Mouse (Mus musculus) kidney, postnatal 4 days (tissue): ENCODE results near the gene Suds3.
A peak's percentile ranks its signal among the peaks of the same experiment; 100 is the strongest.

ENCODE experiments used
- DNase-seq, 2 experiments: peaks; one replicate each; pipeline ENCODE4 v3.0.0; 2021; ENCODE audit warnings: mixed read lengths in 2 of 2

Gene Suds3

DNA sequence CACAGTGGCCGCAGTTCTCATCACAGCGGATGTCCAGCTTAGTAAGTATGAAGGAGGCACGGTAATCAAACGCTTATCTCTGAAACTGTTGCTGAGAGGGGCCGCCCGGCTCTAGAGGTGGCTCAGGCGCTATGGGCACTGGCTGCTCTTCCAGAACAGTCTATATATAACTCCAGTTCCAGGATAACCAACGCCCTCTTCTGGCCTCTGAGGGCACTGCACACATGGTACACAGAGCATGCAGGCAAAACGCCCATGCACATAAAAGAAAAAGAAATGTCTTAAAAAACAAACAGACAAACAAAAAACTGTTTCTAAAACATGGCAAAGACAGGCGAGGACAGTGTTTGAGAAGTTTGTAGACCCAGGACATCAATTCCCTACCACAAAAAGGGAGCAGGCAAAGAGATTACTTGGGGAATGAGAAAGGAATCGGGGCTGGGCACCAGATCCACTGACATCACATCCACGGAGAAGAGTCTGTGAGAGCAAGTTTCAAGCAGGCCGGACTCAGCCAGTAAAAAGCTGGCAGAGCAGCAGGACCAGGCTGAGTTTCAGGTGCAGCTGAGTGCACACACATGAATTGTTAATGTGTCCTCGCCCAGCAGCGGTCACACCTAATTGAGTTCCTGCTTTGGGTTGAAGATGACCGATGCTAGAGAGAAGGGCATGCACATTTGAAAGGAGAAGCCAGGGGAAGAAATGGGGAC lies 4.7 kb downstream of the Suds3 start:
- DNase-seq: peak in 1 of 2 experiments; percentile 41

DNA sequence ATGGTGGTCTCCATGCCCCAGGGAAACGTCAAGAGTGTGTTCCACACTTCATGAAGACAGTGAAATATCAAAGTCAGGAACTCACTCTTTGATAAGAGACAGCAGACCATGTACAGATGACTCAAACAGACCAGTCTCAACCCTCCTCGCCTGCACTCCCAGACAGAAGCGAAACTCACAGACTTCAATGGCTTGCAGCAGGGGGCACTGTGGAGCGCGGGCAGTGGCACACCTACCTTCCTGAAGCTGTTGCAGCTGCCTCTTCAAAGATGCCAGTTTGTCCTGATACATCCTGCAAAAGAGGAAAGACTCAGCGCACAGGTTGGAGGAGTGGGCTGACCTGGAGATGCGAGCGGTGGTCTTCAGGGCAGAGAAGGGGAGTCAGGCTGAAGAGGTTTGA lies 6.4 kb downstream of the Suds3 start:
- peak; percentile 41 to 54 for DNase-seq

DNA sequence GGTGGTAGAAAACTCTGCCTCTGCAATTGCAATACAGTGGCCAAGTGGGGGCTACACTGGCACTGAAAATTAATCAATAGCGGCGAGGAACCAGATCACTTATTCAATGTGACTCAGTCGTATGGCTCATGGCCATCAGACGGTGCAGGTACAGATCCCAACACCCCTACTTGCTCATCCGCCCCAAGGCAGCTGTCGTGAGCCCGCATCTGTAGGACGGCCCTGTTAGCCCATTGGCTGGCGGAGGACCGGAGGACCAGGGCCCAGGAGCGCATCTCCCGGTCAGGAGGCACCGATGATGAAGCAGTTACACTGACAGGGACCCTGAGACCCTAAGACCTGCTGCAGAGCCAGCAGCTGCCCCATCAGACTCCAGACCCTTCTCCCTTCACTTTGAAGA lies 7.2 kb downstream of the Suds3 start:
- DNase-seq: no peak

DNA sequence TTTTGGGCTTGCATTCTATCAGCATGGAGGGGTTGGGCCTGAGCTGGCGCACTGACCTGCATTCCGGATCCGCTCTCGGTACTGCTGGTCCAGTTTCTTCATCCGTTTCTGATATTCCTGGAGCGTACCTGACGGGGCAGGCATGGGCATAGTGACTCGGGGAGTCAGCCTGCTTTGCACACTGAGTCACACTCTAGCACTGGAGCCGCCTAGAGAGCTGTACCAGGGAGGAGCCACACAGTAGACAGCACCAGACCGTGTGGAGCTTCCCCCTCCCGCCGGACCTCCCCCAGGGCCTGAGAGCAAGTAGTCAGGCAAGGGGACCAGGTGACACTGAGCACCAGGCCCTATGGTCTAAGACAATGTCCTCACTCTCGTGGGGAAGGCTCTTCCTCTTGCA lies 7.6 kb downstream of the Suds3 start:
- no peak for DNase-seq

DNA sequence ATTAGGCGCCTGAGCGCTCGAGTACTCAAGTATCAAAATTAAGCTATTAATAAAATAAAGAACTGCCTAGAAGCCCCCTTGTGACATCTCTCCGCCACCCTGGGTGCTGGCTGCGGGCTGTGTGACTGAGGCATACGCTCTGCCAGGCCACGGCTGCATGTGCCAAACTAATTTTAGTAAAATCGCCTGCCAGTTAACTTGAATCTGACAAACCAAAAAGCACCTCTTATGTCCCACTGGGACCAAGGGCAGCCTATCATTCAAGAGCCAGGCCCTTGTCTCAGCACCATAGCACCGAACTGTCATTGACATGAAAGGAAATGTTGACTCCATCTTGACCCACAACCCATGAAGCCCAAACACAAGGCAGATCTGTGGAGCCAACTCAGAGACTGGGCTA lies 10.2 kb downstream of the Suds3 start:
- DNase-seq: no peak

DNA sequence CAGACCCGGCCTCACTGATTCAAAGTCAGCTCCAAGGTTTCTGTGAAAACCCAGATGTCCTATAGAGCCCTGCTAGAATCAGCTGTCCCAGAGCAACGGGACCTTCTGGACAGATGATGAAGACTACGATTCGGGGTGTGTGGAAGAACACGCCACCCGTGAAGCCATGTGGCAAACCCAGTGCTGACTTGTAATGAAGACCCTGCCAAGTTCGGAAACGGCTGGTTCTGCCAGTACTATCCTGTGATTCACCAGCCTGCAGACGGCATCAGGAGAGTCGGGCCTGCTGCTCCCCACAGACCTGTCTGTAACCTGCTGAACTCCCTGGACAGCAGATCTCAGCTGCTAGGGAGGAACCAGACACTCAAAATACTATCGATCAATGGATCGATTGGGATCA lies 11.6 kb downstream of the Suds3 start:
- DNase-seq: no peak

DNA sequence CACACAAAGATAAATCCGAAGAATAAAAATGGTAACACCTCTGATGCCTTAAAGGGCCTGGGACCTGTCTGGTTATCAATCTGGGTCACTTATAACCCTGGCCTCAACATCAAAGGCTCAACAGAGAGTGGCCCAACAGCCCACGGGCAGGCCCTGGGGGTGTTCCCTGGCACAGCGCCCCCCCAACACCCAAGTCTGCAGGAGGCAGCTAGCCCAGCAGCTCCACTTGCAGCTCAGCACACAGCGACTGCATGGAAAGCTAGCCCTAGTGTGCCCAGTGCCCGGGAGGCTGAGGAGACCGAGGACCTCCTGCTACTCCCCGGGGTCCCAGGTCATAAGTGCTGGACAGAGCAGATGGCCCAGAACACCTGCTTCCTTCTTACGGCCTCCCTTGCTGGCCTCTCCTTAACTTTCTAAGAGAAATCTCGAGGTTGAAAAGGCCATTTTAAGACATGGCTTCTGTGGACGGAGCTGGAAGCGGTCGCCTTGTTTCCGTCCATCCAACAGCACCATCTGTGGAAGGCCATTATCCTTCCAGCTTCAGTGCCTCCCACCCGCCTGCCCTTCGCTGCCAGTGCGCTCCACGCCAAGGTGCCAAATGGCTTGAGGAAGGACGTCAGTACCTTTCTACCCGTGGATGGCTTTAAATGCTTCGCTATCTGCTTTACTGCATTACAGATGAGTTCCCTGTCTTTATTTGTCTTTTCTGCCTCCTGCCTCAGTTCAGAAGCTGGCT lies 12.6 kb downstream of the Suds3 start:
- no peak for DNase-seq

DNA sequence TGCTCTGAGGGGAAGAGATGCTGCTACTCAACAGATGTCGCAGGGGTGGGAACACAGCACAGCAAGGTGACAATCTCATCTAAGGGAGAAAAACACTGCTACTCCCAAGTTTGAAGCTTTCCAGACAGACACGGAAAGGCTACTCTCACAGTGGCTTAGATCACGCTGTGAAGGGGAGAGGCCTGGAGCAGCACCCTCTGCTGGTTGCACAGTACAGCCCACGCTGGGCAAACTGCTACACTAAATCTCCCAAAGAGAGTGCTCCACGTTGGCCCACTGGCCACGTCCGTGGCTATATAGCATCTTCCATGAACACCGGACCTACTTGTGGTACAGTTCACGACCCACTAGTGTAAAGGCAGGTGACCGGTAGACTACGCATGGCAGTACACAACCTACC lies 16.2 kb downstream of the Suds3 start:
- no peak for DNase-seq

DNA sequence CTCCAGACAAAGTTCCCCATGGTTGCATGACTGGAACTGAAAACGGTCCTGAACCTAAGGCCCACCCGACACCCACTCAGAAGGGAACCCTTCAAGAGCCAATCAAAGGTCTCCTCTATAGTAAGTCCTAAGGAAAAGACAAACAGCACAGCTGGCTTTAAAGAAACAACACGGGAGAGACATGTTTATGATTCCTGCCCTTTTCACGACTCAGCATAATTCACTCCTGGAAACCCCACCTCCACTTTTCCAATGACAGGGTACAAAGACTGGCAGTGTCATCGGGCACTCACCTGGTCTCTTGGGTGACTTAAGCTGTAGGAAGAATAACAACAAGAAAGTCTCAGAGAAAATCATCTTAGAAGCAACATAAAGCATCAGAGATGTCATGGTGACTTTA lies 16.9 kb downstream of the Suds3 start:
- DNase-seq: no peak

DNA sequence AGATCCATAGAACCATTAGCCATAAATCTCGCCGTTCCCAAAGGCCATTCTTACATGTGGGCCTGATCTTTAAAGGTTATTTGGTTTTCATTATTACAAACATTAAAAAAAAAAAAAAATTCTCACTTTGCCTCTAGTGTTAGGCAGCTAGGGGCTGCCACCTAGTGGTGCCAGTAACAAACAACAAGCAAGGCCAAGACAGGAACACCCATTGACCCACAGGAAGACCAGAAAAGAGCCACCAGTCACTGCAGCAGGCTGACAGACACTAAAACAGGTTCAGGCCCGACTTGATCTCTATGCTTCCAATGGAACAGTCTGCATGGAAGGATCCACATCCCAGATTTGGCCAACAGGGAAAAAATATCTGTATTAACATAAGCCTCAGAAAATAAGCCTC lies 19.2 kb downstream of the Suds3 start:
- DNase-seq: peak; percentile 71 to 80

DNA sequence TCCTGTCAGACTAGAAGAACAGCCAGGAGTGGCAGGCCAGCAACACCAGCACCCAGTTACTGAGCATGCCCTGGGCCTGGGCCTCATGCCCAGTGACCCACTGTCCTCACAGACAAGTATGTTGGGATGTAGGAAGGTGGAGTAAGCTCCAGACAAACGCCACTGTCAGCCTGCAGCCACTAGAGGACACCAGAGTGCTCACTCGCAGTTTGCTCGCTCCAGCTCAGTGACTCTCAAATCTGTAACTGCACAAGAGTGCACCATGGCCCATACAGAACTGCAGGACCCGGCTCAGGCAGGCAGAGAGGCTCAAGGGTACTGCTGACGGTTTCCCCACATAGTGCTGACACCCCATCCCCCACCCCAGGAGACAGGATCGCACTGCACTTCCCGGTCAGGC lies 21.5 kb downstream of the Suds3 start:
- peak; percentile 73 to 77 for DNase-seq

DNA sequence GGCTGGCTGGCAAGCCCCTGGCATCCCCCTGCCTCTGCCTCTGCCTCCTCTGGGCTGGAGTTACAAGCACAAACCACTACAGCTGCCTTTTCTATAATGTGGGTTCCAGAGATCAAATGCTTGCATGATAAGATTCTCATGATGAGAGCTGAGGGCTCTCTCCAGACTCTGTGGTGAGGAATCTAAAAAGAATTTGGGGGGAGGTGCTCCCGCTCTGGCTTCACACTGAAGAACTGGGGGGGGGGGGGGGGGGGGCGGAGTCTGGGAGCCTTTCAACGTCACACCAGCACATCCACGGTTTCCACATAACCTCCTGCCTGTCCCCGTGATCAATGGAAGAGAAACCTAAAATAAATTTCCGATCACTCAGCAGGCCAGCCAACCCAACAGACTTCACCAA lies 26.1 kb downstream of the Suds3 start:
- no peak for DNase-seq

DNA sequence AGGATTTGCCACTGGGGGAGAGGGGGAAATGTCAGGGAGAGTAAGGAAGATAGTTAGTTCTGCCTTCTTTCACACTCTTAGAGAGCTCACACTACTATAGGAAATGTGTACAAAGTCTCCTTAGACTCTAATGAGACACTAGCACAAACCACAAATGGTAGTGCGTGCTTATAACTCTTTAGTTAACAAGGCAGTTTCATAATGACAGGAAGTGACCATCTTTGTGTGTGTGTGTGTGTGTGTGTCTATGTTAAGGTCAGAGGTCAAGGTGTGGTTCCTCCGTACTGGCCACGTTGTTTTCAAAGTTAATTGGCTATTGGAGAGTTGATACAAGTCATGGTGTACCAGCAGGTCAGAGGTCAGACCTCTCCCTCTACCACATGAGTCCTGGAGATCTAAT lies 26.8 kb downstream of the Suds3 start:
- no peak for DNase-seq

DNA sequence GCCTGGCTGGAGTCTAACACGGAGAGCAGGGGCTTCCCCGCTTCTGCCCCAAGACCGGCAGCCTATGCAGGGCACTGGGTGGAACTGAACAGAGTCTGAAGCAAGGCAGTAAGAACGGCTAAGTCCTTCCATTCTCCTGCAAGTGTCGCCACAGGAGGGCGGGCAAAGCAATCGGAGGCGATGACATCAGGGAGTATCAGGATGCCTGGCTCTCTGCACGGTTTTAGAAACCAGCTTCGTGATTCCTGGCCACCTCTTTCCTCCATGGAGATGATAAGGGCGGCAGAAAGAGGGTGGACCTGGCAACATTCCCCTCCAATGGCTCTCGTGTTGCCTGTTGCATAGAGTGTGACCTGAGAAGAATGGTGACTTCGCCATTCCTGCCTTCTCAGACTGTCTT lies 28.2 kb downstream of the Suds3 start:
- DNase-seq: peak in 1 of 2 experiments; percentile 36

DNA sequence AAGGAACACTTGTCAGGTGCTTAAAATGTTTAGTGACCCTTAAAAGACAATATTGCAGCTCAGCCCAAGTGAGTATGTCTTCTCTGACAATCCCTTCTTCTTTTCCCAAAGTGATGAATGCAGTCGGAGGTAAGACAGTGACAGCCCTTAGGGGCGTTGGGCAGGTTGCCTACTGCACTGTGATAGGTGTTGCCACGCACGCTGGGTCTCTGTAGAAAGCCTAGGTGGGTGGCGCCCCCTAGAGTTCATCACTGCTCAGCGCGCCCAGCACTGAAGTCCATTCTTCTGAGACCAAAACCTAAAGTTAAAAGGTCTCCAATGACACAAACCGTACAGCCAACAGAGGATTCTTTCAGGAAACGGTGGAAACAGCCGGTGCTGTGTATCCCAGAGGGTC lies 46.4 kb downstream of the Suds3 start:
- peak; percentile 65 to 66 for DNase-seq

DNA sequence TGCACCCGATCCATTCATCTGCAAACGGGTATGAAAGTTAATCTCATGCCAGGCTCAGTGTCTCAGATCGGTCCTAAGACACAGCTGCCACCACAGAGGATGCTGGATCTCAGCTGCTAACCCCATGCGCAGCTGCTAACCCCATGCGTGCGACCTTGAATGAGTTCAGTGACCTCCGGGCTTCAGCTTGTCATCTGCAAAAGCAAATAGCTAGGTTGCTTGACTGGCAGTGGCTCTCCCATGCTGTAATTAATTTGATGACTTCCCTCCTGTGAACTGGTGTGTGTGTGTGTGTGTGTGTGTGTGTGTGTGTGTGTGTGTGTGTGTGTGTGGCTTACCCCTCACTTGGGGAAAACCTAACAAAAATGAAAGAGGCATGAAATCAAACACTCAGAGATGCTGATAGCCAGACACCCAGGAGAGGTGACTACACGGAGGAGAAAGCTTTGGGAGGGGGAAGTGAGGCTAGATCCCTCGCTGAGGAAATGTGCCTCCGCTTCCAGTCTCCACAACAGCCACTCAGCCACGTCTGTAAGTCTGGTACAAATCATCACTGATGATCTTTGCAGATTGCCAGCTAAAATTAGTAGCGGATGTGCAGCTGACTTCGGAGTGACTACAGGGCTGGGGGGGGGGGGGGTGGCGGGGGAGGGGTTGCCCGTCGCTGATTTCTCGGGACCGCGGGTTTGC lies 47.0 kb downstream of the Suds3 start:
- no peak for DNase-seq

DNA sequence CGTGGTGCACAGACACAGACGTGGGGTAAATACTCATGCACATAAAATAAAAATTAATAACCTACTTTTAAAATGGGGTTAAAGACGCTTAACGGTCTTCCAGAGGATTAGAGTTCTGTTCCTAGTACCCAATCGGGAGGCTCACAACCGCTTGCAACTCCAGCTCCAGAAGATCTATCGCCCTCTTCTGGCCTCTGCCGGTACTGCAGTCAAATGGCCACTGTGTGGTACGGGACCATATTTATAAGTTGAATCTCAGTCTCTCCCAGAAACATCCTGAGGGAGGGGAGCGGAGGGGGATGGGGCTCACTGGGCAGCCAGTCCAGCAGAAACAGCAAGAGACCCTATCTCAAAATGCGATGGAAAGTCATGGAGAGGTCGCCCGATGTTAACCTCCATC lies 47.7 kb downstream of the Suds3 start:
- DNase-seq: peak; percentile 16 to 37

DNA sequence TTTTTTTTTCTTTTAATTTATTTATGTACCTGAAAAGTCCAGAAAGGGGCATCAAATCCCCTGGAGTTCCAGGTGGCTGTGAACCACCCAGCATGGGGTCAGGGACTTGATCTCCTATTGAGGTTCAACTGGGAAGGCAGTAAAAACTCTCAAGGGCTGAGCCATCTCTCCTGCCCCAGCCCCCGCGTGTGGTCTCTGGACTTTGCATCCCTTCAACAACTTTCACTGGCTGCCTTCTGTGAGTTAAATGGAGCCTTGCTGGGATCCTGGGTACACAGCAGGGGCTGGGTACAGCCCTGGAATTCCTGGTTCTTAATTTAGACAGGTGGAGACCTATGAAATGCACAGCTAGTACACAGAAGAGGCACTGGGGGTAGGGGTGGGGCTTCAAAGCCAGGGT lies 54.7 kb downstream of the Suds3 start:
- DNase-seq: no peak

DNA sequence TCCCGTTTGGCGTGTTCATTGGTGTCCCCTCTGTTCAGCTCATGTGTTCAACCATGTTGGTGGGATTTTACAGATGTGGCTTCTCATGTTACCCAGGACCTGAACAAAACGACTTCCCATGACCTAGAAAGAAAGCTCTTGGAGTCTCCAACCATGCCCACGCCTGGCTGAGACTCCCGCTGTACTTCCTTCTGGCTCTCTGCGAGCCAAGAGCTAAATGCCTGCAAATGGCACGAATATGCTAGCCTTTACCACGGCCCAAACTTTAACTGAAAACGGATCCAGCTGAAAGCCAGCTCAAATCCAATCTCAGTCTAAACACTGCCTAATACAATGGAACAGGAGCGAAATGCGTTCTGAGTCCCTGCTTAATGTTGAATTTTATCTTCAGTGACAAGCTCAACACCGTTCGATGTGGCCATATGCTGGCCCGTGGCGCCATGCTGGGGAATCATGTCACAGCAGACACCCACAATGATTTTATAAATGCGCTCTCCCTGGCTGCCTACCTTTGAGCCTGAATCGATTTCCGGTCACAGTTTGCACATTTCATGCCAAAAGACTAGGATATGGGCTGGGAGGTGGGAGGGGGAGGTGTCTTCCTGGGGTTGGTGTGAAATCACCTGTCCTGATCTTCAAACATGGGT lies 55.3 kb downstream of the Suds3 start:
- DNase-seq: no peak

DNA sequence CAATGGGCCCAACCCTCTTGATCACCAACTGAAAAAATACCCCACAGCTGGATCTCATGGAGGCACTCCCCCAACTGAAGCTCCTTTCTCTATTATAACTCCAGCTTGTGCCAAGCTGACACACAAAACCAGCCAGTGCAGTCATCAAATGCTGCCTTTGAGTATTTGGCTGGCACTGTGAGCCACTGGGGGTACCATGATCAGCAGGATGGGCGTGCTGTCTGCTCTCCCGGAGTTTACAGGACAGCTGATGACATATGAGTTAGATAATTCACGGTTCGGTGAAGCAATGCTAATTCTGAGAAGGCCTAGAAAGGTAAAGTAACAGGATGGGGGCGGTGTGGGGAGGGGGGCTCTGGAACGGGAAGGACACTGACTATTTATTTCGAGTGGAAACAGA lies 66.0 kb downstream of the Suds3 start:
- DNase-seq: no peak

DNA sequence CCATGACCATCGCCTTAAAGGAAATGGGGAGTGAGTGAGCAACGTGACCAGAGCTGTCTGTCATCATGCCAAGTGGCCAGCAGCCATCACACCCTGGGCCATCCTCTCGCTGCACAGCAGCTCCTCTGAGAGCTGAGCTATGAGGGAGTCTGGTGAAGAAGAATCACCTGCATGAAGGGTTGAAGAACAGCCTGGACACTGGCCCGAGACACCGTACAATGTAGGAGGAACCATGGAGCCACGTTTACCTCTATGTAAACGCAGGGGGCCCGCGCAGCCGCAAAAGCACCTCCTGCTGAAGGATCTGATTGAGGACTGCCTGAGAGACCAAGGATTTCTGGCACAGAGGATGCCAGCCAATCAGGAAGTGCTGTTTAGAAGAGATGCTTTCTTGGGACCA lies 70.8 kb downstream of the Suds3 start:
- no peak for DNase-seq

DNA sequence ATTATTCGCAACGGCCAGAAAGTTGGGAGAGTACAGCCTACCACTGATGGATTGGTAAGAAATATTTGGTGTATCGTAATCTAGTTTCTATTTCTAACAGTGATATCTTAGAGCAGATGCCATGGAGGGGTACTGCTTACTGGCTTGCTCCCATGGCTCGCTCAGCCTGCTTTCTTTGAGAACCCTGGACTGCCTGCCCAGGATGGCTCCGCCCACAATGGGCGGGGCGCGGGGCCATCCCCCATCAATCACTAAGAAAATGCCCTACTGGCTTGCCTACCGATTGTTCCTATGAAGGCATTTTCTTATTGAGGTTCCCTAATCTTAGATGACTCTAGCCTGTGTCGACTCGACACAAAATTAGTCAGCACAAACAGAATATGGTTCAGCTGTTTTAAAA lies 73.3 kb downstream of the Suds3 start:
- DNase-seq: no peak
